In genomic region chr11:9316545-9316944, GRCm38 (mm10) we compare ENCODE assay signal across 8 mouse cellular contexts.
DNase-seq lines count a peak whose midpoint lies in the region; ATAC-seq lines count a peak whose summit lies in the region.
"Had no signal": no experiment of that assay in that cellular context is flagged by ENCODE, and none has a peak within 500 bp of the region (broad histone marks: within the 10 kb centered on the region; RNA-seq: fewer than 3 reads in every experiment).

No protein-coding gene starts in this region.

- peak; percentile 71 for ATAC-seq in granulocyte monocyte progenitor cell, adult 5-6 weeks (replicated peaks; ENCODE audit: poor library complexity, severe bottlenecking)
- peak; percentile 77 for ATAC-seq in megakaryocyte progenitor cell, adult 5-6 weeks (replicated peaks; ENCODE audit: poor library complexity)

- DNase-seq in 3T3-L1 (ENCODE audit: low read depth, low spot score) (peak; percentile 14), 416B (ENCODE audit: low read depth) (peak; percentile 98)
- no peak for DNase-seq in ovary, postnatal 36 days (ENCODE audit: low spot score)
- DNase-seq in frontal cortex, postnatal 36 days (ENCODE audit: low spot score in 2 of 2) = no peak
- DNase-seq in lung, postnatal 36 days = no peak
- DNase-seq: heart, adult 11 months had no signal

Comparison
In these comparisons a context has a peak if more than half of its experiments do, and no peak if none do; other contexts are left out.
1. DNase-seq: peak in 3T3-L1 (single experiment) and 416B (single experiment); none in ovary, postnatal 36 days (single experiment), frontal cortex, postnatal 36 days (0 of 2) and lung, postnatal 36 days (single experiment).